In genomic region chr5:146220501-146220878, GRCm38 (mm10) we compare ENCODE assay signal across 8 mouse cellular contexts. TPM values are rescaled to one million over a fixed set of nuclear protein-coding genes. Genes with fewer than 3 reads are reported as not detected.
A peak's percentile ranks its signal among the peaks of the same experiment; 100 is the strongest.
DNase-seq lines count a peak whose midpoint lies in the region; ATAC-seq and TF ChIP-seq lines count a peak whose summit lies in the region.

No protein-coding gene starts in this region.

- no peak for TF ChIP-seq CTCF in bone marrow, adult 2 months (IDR thresholded peaks at IDR 0.05; ENCODE audit: control insufficient read depth, insufficient read depth, low read length)

- peak overlapping the region; percentile 86 for H3K4me2 ChIP-seq in heart, embryonic 16.5 days (ENCODE audit: low read depth, low read length)
- peak overlapping the region; percentile 64 for H3K4me2 ChIP-seq in hindbrain, embryonic 14.5 days (replicated peaks)
- peak overlapping the region; percentile 64 for H3K4me2 ChIP-seq in midbrain, embryonic 12.5 days (replicated peaks)

- peak overlapping the region; percentile 66 for H3K9ac ChIP-seq in heart, embryonic 16.5 days (ENCODE audit: low read length)
- H3K9ac ChIP-seq in hindbrain, embryonic 14.5 days = peak overlapping the region; percentile 63
- no peak overlapping the region; the same call in 1 of the 2 replicates for H3K9ac ChIP-seq in midbrain, embryonic 12.5 days (replicated peaks)

- no peak for DNase-seq in heart, postnatal 10 days
- no peak for DNase-seq in hindbrain, embryonic 14.5 days (ENCODE audit: low spot score)
- no peak for DNase-seq in adrenal gland, adult 2 months
- no peak for DNase-seq in cerebellum, postnatal 4 days (ENCODE audit: low spot score in 2 of 2)
- DNase-seq in kidney, adult 9 months = no peak

- H3K27me3 ChIP-seq in heart, embryonic 16.5 days (ENCODE audit: control insufficient read depth, insufficient read depth, low read length) = no peaks in the 10 kb centered on the region
- no peaks in the 10 kb centered on the region for H3K27me3 ChIP-seq in hindbrain, embryonic 14.5 days (ENCODE audit: control insufficient read depth, insufficient read depth, low read length)
- H3K27me3 ChIP-seq in midbrain, embryonic 12.5 days = no peaks in the 10 kb centered on the region

- H3K36me3 ChIP-seq in heart, embryonic 16.5 days (ENCODE audit: control insufficient read depth, insufficient read depth) = peaks cover 22% of the 10 kb centered on the region
- H3K36me3 ChIP-seq in hindbrain, embryonic 14.5 days (replicated peaks; ENCODE audit: control insufficient read depth, insufficient read depth) = peaks cover 43% of the 10 kb centered on the region
- peaks cover 34% of the 10 kb centered on the region for H3K36me3 ChIP-seq in midbrain, embryonic 12.5 days

- H3K27ac ChIP-seq in heart, embryonic 16.5 days (ENCODE audit: low read length) = peak overlapping the region; percentile 57
- H3K27ac ChIP-seq in bone marrow, adult 2 months (ENCODE audit: control insufficient read depth, insufficient read depth, low read depth, low read length, poor library complexity) = peak overlapping the region; percentile 77
- H3K27ac ChIP-seq in hindbrain, embryonic 14.5 days = 0 out of 2 replicates have a peak overlapping the region, but pooled peaks have one; percentile 98
- H3K27ac ChIP-seq in midbrain, embryonic 12.5 days (replicated peaks) = peak overlapping the region; percentile 96; the same call in 1 of the 2 replicates

- WGBS in heart, embryonic 16.5 days = 4% methylated on average over 13 of the region's 13 CpGs
- WGBS in bone marrow, adult 2 months = 5% methylated on average over 13 of the region's 13 CpGs
- WGBS in hindbrain, embryonic 14.5 days = 9% methylated on average over 13 of the region's 13 CpGs
- 8% methylated on average over 13 of the region's 13 CpGs for WGBS in midbrain, embryonic 12.5 days

- H3K9me3 ChIP-seq in heart, embryonic 16.5 days (replicated peaks; ENCODE audit: control insufficient read depth, low read length) = no peaks in the 10 kb centered on the region
- H3K9me3 ChIP-seq in hindbrain, embryonic 14.5 days (ENCODE audit: control insufficient read depth, low read length) = no peaks in the 10 kb centered on the region
- H3K9me3 ChIP-seq in midbrain, embryonic 12.5 days = no peaks in the 10 kb centered on the region

- no peak for TF ChIP-seq POLR2A in bone marrow, adult 2 months (IDR thresholded peaks at IDR 0.05; ENCODE audit: borderline replicate concordance, control insufficient read depth, low read depth, low read length)

- peak overlapping the region; percentile 72 for H3K4me3 ChIP-seq in heart, embryonic 16.5 days (ENCODE audit: low read length)
- H3K4me3 ChIP-seq in bone marrow, adult 2 months (replicated peaks; ENCODE audit: control insufficient read depth, low read depth, low read length) = peak overlapping the region; percentile 99
- H3K4me3 ChIP-seq in hindbrain, embryonic 14.5 days (replicated peaks; ENCODE audit: low read length) = peak overlapping the region; percentile 76
- peak overlapping the region; percentile 70 for H3K4me3 ChIP-seq in midbrain, embryonic 12.5 days

- peaks cover 6% of the 10 kb centered on the region for H3K4me1 ChIP-seq in heart, embryonic 16.5 days (ENCODE audit: control insufficient read depth, insufficient read depth, low read length)
- H3K4me1 ChIP-seq in bone marrow, adult 2 months (ENCODE audit: control insufficient read depth, insufficient read depth, low read length) = no peaks in the 10 kb centered on the region
- H3K4me1 ChIP-seq in hindbrain, embryonic 14.5 days (replicated peaks; ENCODE audit: control insufficient read depth, insufficient read depth, low read length) = peaks cover 15% of the 10 kb centered on the region
- peaks cover 6% of the 10 kb centered on the region for H3K4me1 ChIP-seq in midbrain, embryonic 12.5 days

- peak; percentile 29; the same call in 1 of the 2 replicates for ATAC-seq in heart, embryonic 16.5 days (replicated peaks; ENCODE audit: extremely low read depth, insufficient read depth, low FRiP score)
- peak; percentile 56; the same call in 1 of the 2 replicates for ATAC-seq in hindbrain, embryonic 14.5 days (ENCODE audit: low FRiP score)
- ATAC-seq in midbrain, embryonic 12.5 days (ENCODE audit: low FRiP score, low read depth) = peak; percentile 51; the same call in 1 of the 2 replicates

- intact Hi-C loops in heart, postnatal 10 days (cut with DNase I) = no loop called here

RNA-seq across cellular contexts. Expression of gene Rnf6, which starts 0.9 kb away (rescaled TPM):
- 53.1 and 57.1 TPM in 2 replicates for polyA plus RNA-seq in heart, embryonic 16.5 days (2015; fragmentation: Nextera tagmentation; extraction: Ambion mirVana)
- 10 to 100 TPM; 40.3 to 44.8 TPM for total RNA-seq in heart, postnatal 10 days (2021)
- polyA plus RNA-seq in bone marrow, adult 2 months (2011; ENCODE audit: insufficient read depth, insufficient read length, low replicate concordance, missing spikeins) = 5.8 and 13.2 TPM in 2 replicates
- polyA plus RNA-seq in hindbrain, embryonic 14.5 days (2014; fragmentation: Nextera tagmentation; extraction: Ambion mirVana) = 22.2 and 22.6 TPM in 2 replicates
- polyA plus RNA-seq in midbrain, embryonic 12.5 days (2016; fragmentation: Nextera tagmentation; extraction: Ambion mirVana) = 25.5 and 28.6 TPM in 2 replicates
- 10 to 100 TPM; 45.4 to 75.7 TPM for total RNA-seq in adrenal gland, adult 2 months (2021)
- polyA plus RNA-seq in adrenal gland, adult 2 months (2012; rRNA removed) = 7.1 and 9.2 TPM in 2 replicates

RNA-seq across cellular contexts. Expression of gene Cdk8, which starts 10.5 kb away (rescaled TPM):
- 6.9 and 10.4 TPM in 2 replicates for polyA plus RNA-seq in heart, embryonic 16.5 days (2015; fragmentation: Nextera tagmentation; extraction: Ambion mirVana)
- total RNA-seq in heart, postnatal 10 days (2021) = 10 to 100 TPM; 21.6 to 26.7 TPM
- polyA plus RNA-seq in bone marrow, adult 2 months (2011; ENCODE audit: insufficient read depth, insufficient read length, low replicate concordance, missing spikeins) = 17.0 and 28.8 TPM in 2 replicates
- 25.7 and 31.6 TPM in 2 replicates for polyA plus RNA-seq in hindbrain, embryonic 14.5 days (2014; fragmentation: Nextera tagmentation; extraction: Ambion mirVana)
- 34.0 and 39.1 TPM in 2 replicates for polyA plus RNA-seq in midbrain, embryonic 12.5 days (2016; fragmentation: Nextera tagmentation; extraction: Ambion mirVana)
- total RNA-seq in adrenal gland, adult 2 months (2021) = 10 to 100 TPM; 41.1 to 79.6 TPM
- polyA plus RNA-seq in adrenal gland, adult 2 months (2012; rRNA removed) = 42.2 and 70.3 TPM in 2 replicates

RNA-seq across cellular contexts. Expression of gene 1700001J03Rik, which starts 35.4 kb away (rescaled TPM):
- not detected in 2 replicates for polyA plus RNA-seq in heart, embryonic 16.5 days (2015; fragmentation: Nextera tagmentation; extraction: Ambion mirVana)
- under 1 TPM in 1 of 2 experiments, not detected in 1; 0.45 TPM for total RNA-seq in heart, postnatal 10 days (2021)
- not detected in 2 replicates for polyA plus RNA-seq in bone marrow, adult 2 months (2011; ENCODE audit: insufficient read depth, insufficient read length, low replicate concordance, missing spikeins)
- 0.68 TPM in 1 of 2 replicates, not detected in the other for polyA plus RNA-seq in hindbrain, embryonic 14.5 days (2014; fragmentation: Nextera tagmentation; extraction: Ambion mirVana)
- not detected in 2 replicates for polyA plus RNA-seq in midbrain, embryonic 12.5 days (2016; fragmentation: Nextera tagmentation; extraction: Ambion mirVana)
- total RNA-seq in adrenal gland, adult 2 months (2021) = 1 to 10 TPM; 1.4 to 1.9 TPM
- polyA plus RNA-seq in adrenal gland, adult 2 months (2012; rRNA removed) = 0.63 and 0.73 TPM in 2 replicates

RNA-seq across cellular contexts. Expression of gene Gm6309, which starts 50.0 kb away (rescaled TPM):
- polyA plus RNA-seq in heart, embryonic 16.5 days (2015; fragmentation: Nextera tagmentation; extraction: Ambion mirVana) = not detected in 2 replicates
- total RNA-seq in heart, postnatal 10 days (2021) = not detected
- not detected in 2 replicates for polyA plus RNA-seq in bone marrow, adult 2 months (2011; ENCODE audit: insufficient read depth, insufficient read length, low replicate concordance, missing spikeins)
- not detected in 2 replicates for polyA plus RNA-seq in hindbrain, embryonic 14.5 days (2014; fragmentation: Nextera tagmentation; extraction: Ambion mirVana)
- polyA plus RNA-seq in midbrain, embryonic 12.5 days (2016; fragmentation: Nextera tagmentation; extraction: Ambion mirVana) = not detected in 2 replicates
- not detected for total RNA-seq in adrenal gland, adult 2 months (2021)
- not detected in 2 replicates for polyA plus RNA-seq in adrenal gland, adult 2 months (2012; rRNA removed)
